Mouse (Mus musculus) limb, embryonic 15.5 days (tissue): ENCODE data around the gene Jph2. TPM values are rescaled to one million over a fixed set of nuclear protein-coding genes. Genes with fewer than 3 reads are reported as not detected.

ENCODE experiments used
- ATAC-seq: fragments of 200-750 bp; cut with Nextera tagmentation; 2 replicates; pipeline ENCODE4 v1.8.0; 2017; ENCODE audit warnings: low read depth, moderate TSS enrichment; ENCODE audit not compliant: insufficient number of reproducible peaks, low FRiP score, low TSS enrichment
- H3K27ac ChIP-seq: fragments of 300-500 bp; sonication (generic); 2 replicates; pipeline ENCODE4 v1.5.1; 2015; ENCODE audit warnings: moderate library complexity, mild to moderate bottlenecking, inconsistent platforms
- H3K27me3 ChIP-seq: fragments of 300-500 bp; sonication (generic); 2 replicates; pipeline ENCODE4 v1.6.1; 2015; ENCODE audit warnings: inconsistent platforms
- H3K36me3 ChIP-seq: fragments of 300-500 bp; sonication (generic); 2 replicates; pipeline ENCODE4 v1.6.1; 2015; ENCODE audit warnings: inconsistent platforms
- H3K4me1 ChIP-seq: fragments of 300-500 bp; sonication (generic); 2 replicates; pipeline ENCODE4 v1.6.1; 2015; ENCODE audit warnings: inconsistent platforms
- H3K4me2 ChIP-seq: fragments of 300-500 bp; sonication (generic); 2 replicates; pipeline ENCODE4 v1.6.1; 2015; ENCODE audit warnings: mild to moderate bottlenecking, inconsistent platforms
- H3K4me3 ChIP-seq: fragments of 300-500 bp; sonication (generic); 2 replicates; pipeline ENCODE4 v1.5.1; 2015; ENCODE audit warnings: mild to moderate bottlenecking, inconsistent platforms
- H3K9ac ChIP-seq: fragments of 300-500 bp; sonication (generic); 2 replicates; pipeline ENCODE4 v1.6.1; 2015; ENCODE audit warnings: inconsistent platforms
- H3K9me3 ChIP-seq: fragments of 300-500 bp; sonication (generic); 2 replicates; pipeline ENCODE4 v1.6.1; 2016; ENCODE audit warnings: inconsistent platforms
- WGBS: fragments of 180-500 bp; shearing (Covaris S2); methylation state at CpG from one replicate; pipeline ENCODE4 v1.1.7; 2015; 5-methylcytosine and 5-hydroxymethylcytosine counted together
- polyA plus RNA-seq: library from polyadenylated mRNA; unstranded; fragments of >200 nt; fragmentation: Nextera tagmentation; extraction: Ambion mirVana; gene quantifications from 2 replicates; pipeline ENCODE4 v1.2.1, GENCODE M21; 2015

Gene Jph2
- polyA plus RNA-seq, 1 experiment from 2014 or later, result 2.9 TPM

DNA sequence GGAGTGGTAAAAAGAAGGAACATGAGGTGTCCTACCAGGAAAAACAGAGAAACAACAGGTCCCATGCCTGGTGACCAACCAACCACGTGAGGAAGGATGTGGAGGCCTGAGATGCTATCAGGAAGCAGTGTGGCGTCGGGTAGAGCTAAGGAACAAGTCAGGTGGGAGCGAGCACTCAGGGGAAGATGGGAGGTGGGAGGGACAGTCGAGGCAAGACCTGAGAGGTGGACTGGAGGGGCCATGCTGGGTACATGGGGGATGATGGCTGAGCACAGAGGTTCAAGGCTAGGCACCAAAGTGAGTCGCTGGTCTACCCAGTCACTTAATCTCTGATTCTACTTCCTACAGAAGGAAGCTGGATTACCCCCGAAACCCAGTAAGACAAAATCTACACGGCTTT lies 42.1 kb downstream of the Jph2 start:
- H3K4me1 ChIP-seq, result peaks cover 15% of the 10 kb centered on the region
- H3K27ac ChIP-seq, result no peak overlapping the region
- no peak overlapping the region for H3K4me3 ChIP-seq
- no peak overlapping the region for H3K9ac ChIP-seq
- no peaks in the 10 kb centered on the region for H3K36me3 ChIP-seq
- no peak overlapping the region for H3K4me2 ChIP-seq
- no peak for ATAC-seq
- WGBS, result 76% methylated on average over 8 of the region's 8 CpGs
- no peaks in the 10 kb centered on the region for H3K9me3 ChIP-seq
- H3K27me3 ChIP-seq, result no peaks in the 10 kb centered on the region

DNA sequence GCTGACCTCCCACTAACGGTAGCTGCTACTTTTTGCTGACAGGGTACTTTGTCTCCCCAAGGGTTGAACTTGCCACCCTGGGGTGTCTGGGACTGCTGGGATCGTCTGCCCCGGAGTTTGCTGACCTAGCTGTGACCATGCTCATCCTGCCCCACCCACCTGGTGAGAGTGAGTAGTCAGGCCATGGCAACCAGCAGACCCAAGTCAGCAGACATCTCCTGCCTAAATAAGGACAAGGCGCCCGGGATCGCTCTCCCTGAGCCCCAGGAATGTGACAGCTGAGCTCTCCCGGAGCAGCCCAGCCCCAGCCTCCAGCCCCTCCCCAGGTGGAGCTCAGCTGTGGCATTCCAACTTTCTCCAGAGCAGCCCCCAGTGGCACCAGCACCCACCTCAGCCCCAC lies 44.1 kb downstream of the Jph2 start:
- no peak overlapping the region for H3K27ac ChIP-seq
- ATAC-seq, result peak; percentile 70
- no peaks in the 10 kb centered on the region for H3K36me3 ChIP-seq
- H3K4me1 ChIP-seq, result peaks cover 27% of the 10 kb centered on the region
- no peaks in the 10 kb centered on the region for H3K9me3 ChIP-seq
- 9% methylated on average over 7 of the region's 7 CpGs for WGBS
- H3K27me3 ChIP-seq, result no peaks in the 10 kb centered on the region
- no peak overlapping the region for H3K4me2 ChIP-seq
- H3K9ac ChIP-seq, result no peak overlapping the region
- H3K4me3 ChIP-seq, result no peak overlapping the region

DNA sequence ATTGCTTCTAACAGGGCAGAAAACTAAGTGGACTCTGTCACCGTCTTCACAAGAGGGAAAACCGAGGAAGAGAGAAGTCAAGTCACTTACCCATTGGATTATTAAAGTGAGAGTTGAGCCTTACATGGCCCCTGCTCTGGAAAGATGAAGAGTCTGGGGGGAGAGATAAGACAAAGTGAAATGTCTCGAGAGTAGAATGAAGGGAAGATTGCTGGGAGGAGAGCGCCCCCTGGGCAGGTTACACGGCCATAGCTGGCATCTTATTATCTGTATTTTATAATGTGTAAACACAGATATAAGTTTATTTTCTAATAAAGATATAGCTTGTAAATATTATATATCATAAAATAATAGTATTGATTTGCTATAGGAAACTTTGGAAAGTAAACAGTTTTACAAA lies 47.4 kb downstream of the Jph2 start:
- WGBS, result 59% methylated on average over 5 of the region's 5 CpGs
- Histone ChIP-seq H3K4me2 (no peak overlapping the region), H3K4me1 (peaks cover 30% of the 10 kb centered on the region), H3K4me3 (no peak overlapping the region), H3K9me3 (no peaks in the 10 kb centered on the region), H3K36me3 (no peaks in the 10 kb centered on the region), H3K9ac (no peak overlapping the region), H3K27ac (0 out of 2 replicates have a peak overlapping the region, but pooled peaks have one; percentile 75), H3K27me3 (no peaks in the 10 kb centered on the region)
- ATAC-seq, result no peak

DNA sequence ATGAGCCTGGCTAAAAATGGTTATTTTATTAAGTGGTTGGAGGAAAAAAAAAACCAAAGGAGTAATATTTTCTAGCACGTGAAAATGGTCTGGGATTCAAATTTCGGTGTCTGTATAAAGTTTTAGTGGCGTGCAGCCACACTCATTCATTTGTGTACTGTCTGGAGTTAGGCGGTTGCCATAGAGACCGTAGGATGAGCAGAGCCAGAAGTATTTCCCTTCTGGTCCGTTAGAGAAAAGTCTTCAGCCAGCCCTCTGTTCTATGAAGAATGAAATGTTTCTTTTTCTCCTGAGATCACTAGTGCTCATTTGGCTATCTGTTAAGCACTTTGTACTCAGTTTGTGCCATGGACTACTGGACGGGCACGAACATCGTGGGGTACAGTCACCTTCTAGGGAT lies 48.4 kb downstream of the Jph2 start:
- H3K9ac ChIP-seq, result no peak overlapping the region
- H3K27me3 ChIP-seq, result no peaks in the 10 kb centered on the region
- peaks cover 30% of the 10 kb centered on the region for H3K4me1 ChIP-seq
- H3K9me3 ChIP-seq, result no peaks in the 10 kb centered on the region
- no peak overlapping the region for H3K4me2 ChIP-seq
- H3K36me3 ChIP-seq, result no peaks in the 10 kb centered on the region
- WGBS, result 49% methylated on average over 9 of the region's 9 CpGs
- no peak overlapping the region for H3K4me3 ChIP-seq
- no peak for ATAC-seq
- peak overlapping the region; percentile 75 for H3K27ac ChIP-seq

DNA sequence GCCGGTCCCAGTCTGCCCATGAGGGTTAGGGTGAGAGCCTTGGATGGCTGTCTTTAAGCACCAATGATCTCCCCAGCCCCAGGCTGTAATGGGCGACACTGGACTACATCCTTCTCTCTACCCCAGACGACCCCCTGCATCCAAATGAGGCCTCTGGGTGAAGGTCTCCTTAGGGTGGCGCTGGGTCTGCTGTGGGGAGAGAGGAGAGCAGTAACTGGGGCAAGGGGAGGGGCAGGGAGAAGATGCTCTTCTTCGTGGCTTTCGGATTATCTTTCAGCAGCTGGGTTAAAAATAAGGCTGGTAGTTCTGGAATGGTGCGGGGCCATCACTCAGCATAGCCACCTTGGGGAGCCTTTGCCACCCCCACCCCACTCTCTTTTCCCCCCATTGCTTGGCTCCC lies 49.1 kb downstream of the Jph2 start:
- H3K27ac ChIP-seq, result peak overlapping the region; percentile 75
- WGBS, result 69% methylated on average over 7 of the region's 7 CpGs

DNA sequence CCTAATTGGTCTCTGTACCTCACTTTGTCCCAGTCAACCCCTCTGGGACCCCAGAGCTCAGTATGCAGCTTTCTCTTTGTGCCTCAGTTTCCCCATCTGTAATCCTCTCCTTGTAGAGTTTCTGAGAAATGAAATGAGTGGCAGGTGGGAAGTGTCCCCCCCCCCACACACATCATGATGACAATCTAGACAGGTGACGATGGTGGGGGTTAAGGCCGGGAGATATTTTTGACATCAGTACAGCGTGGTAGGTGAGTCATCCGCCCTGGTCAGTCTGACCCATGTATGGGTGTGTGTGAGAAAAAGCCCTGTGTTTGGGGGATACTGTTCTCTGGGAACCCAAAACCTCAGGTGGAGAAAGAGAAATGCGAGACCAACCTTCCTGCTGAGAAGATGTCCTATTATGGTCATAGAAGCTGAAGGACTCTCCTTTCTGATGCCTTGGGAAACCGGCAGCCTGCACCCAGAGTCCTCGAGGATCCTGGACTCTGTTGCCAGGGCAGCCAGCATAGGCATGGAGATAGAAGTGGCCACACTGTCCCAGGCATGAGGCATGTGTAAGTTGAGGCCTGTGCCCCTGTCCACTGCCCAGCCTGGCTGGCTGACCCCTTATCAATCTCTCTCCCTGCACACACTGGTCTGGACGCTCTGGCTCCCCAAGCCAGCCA lies 50.1 kb downstream of the Jph2 start:
- Histone ChIP-seq H3K4me1 (peaks cover 20% of the 10 kb centered on the region), H3K4me2 (no peak overlapping the region), H3K27ac (no peak overlapping the region), H3K9ac (no peak overlapping the region), H3K36me3 (no peaks in the 10 kb centered on the region), H3K27me3 (no peaks in the 10 kb centered on the region), H3K4me3 (no peak overlapping the region), H3K9me3 (no peaks in the 10 kb centered on the region)
- 78% methylated on average over 8 of the region's 8 CpGs for WGBS
- no peak for ATAC-seq

More for the DNA sequence above, 49.1 kb downstream of the Jph2 start:
- Histone ChIP-seq H3K9ac (no peak overlapping the region), H3K4me2 (no peak overlapping the region), H3K4me1 (peaks cover 24% of the 10 kb centered on the region), H3K27me3 (no peaks in the 10 kb centered on the region), H3K9me3 (no peaks in the 10 kb centered on the region), H3K36me3 (no peaks in the 10 kb centered on the region), H3K4me3 (no peak overlapping the region)
- ATAC-seq, result no peak

DNA sequence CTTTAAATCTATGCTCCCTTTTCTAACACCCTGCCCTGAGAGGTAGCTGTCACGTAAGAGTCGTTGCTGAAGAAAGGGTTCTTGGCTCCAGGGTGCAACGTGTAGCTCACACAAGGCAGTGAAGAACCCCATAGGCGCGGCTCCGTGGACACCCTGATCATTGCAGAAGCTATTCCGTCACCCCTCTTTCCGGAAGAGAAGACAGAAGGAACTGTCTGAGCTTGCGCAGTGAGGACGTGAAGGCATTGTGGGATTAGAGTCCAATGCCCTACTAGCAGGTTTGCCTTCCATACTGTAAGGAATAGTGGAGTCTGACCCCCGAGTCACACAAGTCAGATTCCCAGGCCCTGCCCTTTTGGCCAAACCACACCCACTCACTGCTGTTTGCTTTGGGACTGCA lies 51.3 kb downstream of the Jph2 start:
- no peak overlapping the region for H3K4me3 ChIP-seq
- H3K4me2 ChIP-seq, result no peak overlapping the region
- no peak overlapping the region for H3K9ac ChIP-seq
- peaks cover 14% of the 10 kb centered on the region for H3K4me1 ChIP-seq
- no peak overlapping the region for H3K27ac ChIP-seq
- no peaks in the 10 kb centered on the region for H3K36me3 ChIP-seq
- ATAC-seq, result no peak
- peaks cover 8% of the 10 kb centered on the region; the same call in 1 of the 2 replicates for H3K27me3 ChIP-seq
- WGBS, result 79% methylated on average over 11 of the region's 11 CpGs
- no peaks in the 10 kb centered on the region for H3K9me3 ChIP-seq

DNA sequence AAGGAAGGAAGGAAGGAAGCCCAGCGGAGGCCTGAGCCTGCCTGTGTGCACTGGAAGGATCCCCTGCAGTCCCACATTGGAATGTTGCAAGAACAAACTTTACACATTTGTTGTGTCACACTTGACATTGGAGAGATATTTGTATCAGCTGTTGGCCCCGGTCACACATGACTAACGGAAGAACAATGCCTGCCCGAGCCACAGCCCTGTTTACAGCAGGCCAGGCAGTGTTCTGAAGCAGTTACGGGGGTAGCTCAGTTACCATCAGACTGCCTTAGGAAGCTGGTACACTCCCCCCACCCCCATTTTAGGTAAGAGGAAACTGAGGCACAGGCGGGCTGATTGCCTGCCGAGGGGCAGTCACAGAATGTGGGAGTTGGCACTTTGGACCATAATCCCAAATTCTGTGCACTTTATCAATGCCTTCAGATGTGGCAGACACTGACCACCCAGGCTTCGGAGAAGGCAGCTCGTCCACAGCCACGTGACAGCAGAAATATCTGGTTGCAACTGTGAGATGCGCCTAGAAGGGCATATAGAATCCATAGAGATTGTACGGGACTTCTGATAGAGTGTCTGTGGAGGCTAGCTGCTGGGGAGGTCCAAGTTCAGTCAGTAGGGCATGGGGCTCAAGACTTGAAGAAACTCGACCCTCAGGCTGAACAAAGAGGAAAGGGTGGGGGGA lies 52.7 kb downstream of the Jph2 start:
- Histone ChIP-seq H3K27me3 (peaks cover 22% of the 10 kb centered on the region), H3K9me3 (no peaks in the 10 kb centered on the region), H3K4me1 (peaks cover 17% of the 10 kb centered on the region), H3K4me2 (no peak overlapping the region), H3K36me3 (no peaks in the 10 kb centered on the region), H3K9ac (no peak overlapping the region), H3K27ac (peak overlapping the region; percentile 22; the same call in 1 of the 2 replicates), H3K4me3 (no peak overlapping the region)
- WGBS, result 71% methylated on average over 13 of the region's 13 CpGs
- ATAC-seq, result no peak

DNA sequence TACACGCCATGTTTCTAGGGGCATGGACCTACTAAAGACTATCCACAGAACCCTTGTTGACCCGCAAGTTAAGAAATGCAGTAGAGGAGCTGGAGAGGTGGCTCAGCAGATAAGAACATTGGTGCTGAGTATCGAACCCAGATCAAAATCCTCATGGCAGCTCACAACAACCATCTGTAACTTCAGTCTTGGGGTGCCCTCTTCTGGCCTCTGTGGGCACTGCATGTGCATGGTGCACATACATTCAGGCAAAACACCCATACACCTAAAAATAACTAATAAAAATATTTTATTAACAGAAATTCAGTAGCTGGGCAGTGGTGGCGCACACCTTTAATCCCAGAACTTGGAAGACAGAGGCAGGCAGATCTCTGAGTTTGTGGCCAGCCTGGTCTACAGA lies 54.1 kb downstream of the Jph2 start:
- Histone ChIP-seq H3K27ac (no peak overlapping the region), H3K27me3 (peaks cover 36% of the 10 kb centered on the region), H3K4me1 (peaks cover 14% of the 10 kb centered on the region), H3K36me3 (no peaks in the 10 kb centered on the region), H3K4me2 (no peak overlapping the region), H3K9ac (no peak overlapping the region), H3K4me3 (no peak overlapping the region), H3K9me3 (no peaks in the 10 kb centered on the region)
- ATAC-seq, result no peak
- 90% methylated on average over 4 of the region's 4 CpGs for WGBS

DNA sequence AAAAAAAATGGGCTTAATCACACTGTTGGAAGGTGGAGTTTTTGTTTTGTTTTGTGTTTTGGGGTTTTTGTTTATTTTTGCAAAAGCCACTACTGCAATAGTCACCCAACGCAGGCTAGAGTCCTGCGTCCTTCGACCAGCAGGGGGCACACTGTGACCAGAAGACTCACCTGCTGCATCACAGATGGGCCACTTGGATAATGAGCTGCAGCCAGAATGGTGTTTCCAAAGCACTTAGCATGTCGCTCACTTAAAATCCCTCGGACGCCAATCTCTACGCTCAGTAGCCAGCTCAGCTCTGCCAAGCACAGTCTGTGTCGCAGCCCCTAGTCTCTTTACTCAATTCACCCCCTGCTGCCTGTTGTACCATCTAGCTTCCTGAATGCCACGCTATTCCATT lies 57.5 kb downstream of the Jph2 start:
- no peak for ATAC-seq
- H3K9ac ChIP-seq, result no peak overlapping the region

DNA sequence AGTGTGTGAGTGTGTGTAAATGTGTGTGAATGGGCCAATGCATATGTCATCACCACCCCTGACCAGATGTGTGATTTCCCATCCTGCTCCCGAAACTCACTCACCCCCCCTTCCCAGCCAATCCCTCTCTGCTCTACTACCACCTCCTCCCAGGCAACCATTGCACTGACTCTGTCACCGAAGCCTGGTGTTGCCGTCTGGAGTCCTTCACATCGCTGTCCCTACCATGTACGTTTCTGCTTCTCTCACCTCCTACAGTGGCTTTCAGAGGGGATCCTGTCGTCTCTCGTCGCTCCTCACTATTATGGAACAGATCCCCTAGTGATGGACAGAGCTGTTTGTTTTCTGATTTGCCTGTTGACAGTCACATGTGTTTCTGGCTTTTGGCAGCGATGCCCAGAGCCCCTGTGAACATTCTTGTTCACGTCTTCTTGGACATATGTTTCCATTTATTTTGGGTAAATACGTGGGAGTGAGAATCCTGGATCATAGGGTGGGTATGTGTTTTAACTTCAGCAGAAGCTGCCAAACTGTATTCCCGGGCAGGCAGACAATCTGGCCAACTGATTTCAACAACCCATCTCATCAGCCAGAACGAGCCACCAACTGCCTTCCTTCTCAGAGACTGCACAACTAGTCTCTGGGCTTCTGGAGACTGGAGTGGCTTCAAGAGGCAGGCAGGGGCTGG lies 65.3 kb downstream of the Jph2 start:
- WGBS, result 49% methylated on average over 13 of the region's 13 CpGs
- no peak for ATAC-seq
- Histone ChIP-seq H3K4me2 (no peak overlapping the region), H3K4me3 (no peak overlapping the region), H3K27ac (no peak overlapping the region), H3K9me3 (no peaks in the 10 kb centered on the region), H3K4me1 (0 out of 2 replicates have a peak, but pooled peaks cover 4% of the 10 kb centered on the region), H3K27me3 (peaks cover 36% of the 10 kb centered on the region), H3K9ac (no peak overlapping the region), H3K36me3 (no peaks in the 10 kb centered on the region)

More for the DNA sequence above, 57.5 kb downstream of the Jph2 start:
- Histone ChIP-seq H3K9me3 (no peaks in the 10 kb centered on the region), H3K4me2 (no peak overlapping the region), H3K36me3 (no peaks in the 10 kb centered on the region), H3K4me1 (peaks cover 12% of the 10 kb centered on the region), H3K4me3 (no peak overlapping the region), H3K27me3 (peaks cover 70% of the 10 kb centered on the region), H3K27ac (no peak overlapping the region)
- WGBS, result 21% methylated on average over 9 of the region's 9 CpGs

DNA sequence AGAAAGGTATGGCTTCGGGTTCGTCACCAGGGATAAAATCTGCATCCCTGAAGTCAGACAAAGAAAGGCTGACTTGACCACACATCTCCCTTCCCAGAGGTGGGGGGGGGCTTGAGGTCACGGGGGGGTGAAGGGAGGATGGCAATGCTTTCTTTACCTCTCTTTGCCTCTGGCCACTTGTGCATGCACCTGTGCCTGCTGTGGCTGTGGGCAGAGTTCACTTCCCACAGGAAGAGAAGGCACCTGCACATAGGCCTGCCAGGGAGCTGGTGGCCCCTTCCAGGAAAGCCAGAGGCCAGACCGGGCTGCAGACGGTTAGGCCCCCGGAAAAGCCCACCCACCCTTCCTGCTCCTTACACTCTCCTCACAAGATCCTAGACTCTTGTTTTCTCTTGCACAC lies 66.4 kb downstream of the Jph2 start:
- Histone ChIP-seq H3K4me2 (no peak overlapping the region), H3K9ac (no peak overlapping the region), H3K27ac (no peak overlapping the region), H3K4me3 (no peak overlapping the region), H3K4me1 (0 out of 2 replicates have a peak, but pooled peaks cover 4% of the 10 kb centered on the region), H3K9me3 (no peaks in the 10 kb centered on the region), H3K27me3 (peaks cover 25% of the 10 kb centered on the region), H3K36me3 (no peaks in the 10 kb centered on the region)
- 80% methylated on average over 6 of the region's 6 CpGs for WGBS
- ATAC-seq, result no peak
